Mouse (Mus musculus): ENCODE results near the gene Itga4.
A peak's percentile ranks its signal among the peaks of the same experiment; 100 is the strongest.

Itga4 gene

GRCm38 (mm10) chr2:79255192-79256000 is at the start of gene Itga4:
Gene Itga4, plus strand, starts transcription at chr2:79255426.
- DNase-seq (ENCODE audit: low spot score), result peak; percentile 74

GRCm38 (mm10) chr2:79206191-79206755 is 49.0 kb upstream of the Itga4 start:
- DNase-seq (ENCODE audit: low spot score), result no peak

- no peak for DNase-seq (ENCODE audit: low spot score)
These were observed 40.2 kb upstream of the Itga4 start for GRCm38 (mm10) chr2:79214982-79215381.

GRCm38 (mm10) chr2:79215479-79215878 is 39.7 kb upstream of the Itga4 start:
- peak; percentile 13 for DNase-seq (ENCODE audit: low spot score)

- no peak for DNase-seq (ENCODE audit: low spot score)
These were observed 30.4 kb upstream of the Itga4 start for GRCm38 (mm10) chr2:79224714-79225426.

- no peak for DNase-seq (ENCODE audit: low spot score)
These were observed 27.4 kb upstream of the Itga4 start for GRCm38 (mm10) chr2:79227805-79228241.

- no peak for DNase-seq (ENCODE audit: low spot score)
These were observed 23.9 kb upstream of the Itga4 start for GRCm38 (mm10) chr2:79231056-79231949.

- no peak for DNase-seq (ENCODE audit: low spot score)
These were observed 19.3 kb upstream of the Itga4 start for GRCm38 (mm10) chr2:79235767-79236487.

GRCm38 (mm10) chr2:79237216-79237615 is 18.0 kb upstream of the Itga4 start:
- DNase-seq (ENCODE audit: low spot score), result no peak

GRCm38 (mm10) chr2:79244276-79244675 is 10.9 kb upstream of the Itga4 start:
- DNase-seq (ENCODE audit: low spot score), result no peak

GRCm38 (mm10) chr2:79244743-79245142 is 10.5 kb upstream of the Itga4 start:
- DNase-seq (ENCODE audit: low spot score), result no peak

GRCm38 (mm10) chr2:79248283-79248682 is 6.9 kb upstream of the Itga4 start:
- no peak for DNase-seq (ENCODE audit: low spot score)

GRCm38 (mm10) chr2:79250510-79250909 is 4.7 kb upstream of the Itga4 start:
- DNase-seq (ENCODE audit: low spot score), result peak; percentile 29

GRCm38 (mm10) chr2:79253754-79254197 is 1.4 kb upstream of the Itga4 start:
- DNase-seq (ENCODE audit: low spot score), result no peak

GRCm38 (mm10) chr2:79254588-79255191 is 536 bp upstream of the Itga4 start:
- no peak for DNase-seq (ENCODE audit: low spot score)

- no peak for DNase-seq (ENCODE audit: low spot score)
These were observed 744 bp downstream of the Itga4 start for GRCm38 (mm10) chr2:79256001-79256339.

- no peak for DNase-seq (ENCODE audit: low spot score)
These were observed 1.1 kb downstream of the Itga4 start for GRCm38 (mm10) chr2:79256376-79256775.

- no peak for DNase-seq (ENCODE audit: low spot score)
These were observed 1.7 kb downstream of the Itga4 start for GRCm38 (mm10) chr2:79256880-79257279.

- DNase-seq (ENCODE audit: low spot score), result no peak
These were observed 2.2 kb downstream of the Itga4 start for GRCm38 (mm10) chr2:79257411-79257810.

GRCm38 (mm10) chr2:79259326-79259725 is 4.1 kb downstream of the Itga4 start:
- no peak for DNase-seq (ENCODE audit: low spot score)

- DNase-seq (ENCODE audit: low spot score), result peak; percentile 46
These were observed 10.4 kb downstream of the Itga4 start for GRCm38 (mm10) chr2:79265665-79266064.
